Mouse (Mus musculus) cortical plate, adult 2 months (tissue): Measurements from ENCODE around the gene Gm39566. TPM values are rescaled to one million over a fixed set of nuclear protein-coding genes. Genes with fewer than 3 reads are reported as not detected.
A peak's percentile ranks its signal among the peaks of the same experiment; 100 is the strongest.

Experiments used
- H3K27ac ChIP-seq: fragments of 200-500 bp; 2 replicates; pipeline ENCODE4 v1.5.1; 2012; ENCODE audit warnings: low read length, control low read depth, inconsistent platforms; ENCODE audit not compliant: insufficient read depth
- H3K4me1 ChIP-seq: fragments of 200-500 bp; 2 replicates; pipeline ENCODE4 v1.6.1; 2011; ENCODE audit warnings: low read length; ENCODE audit not compliant: control insufficient read depth, insufficient read depth
- H3K4me3 ChIP-seq: fragments of 200-500 bp; 2 replicates; pipeline ENCODE4 v1.5.1; 2011; ENCODE audit warnings: mild to moderate bottlenecking, low read length, control low read depth; ENCODE audit not compliant: insufficient read depth
- CTCF ChIP-seq: fragments of 200-500 bp; IDR thresholded peaks from 2 replicates; pipeline ENCODE4 v1.5.1; 2011; ENCODE audit warnings: mild to moderate bottlenecking, control low read depth, low read length; ENCODE audit not compliant: insufficient read depth; ENCODE audit errors: extremely low read depth
- POLR2A ChIP-seq: fragments of 200-500 bp; IDR thresholded peaks from 2 replicates; pipeline ENCODE4 v1.6.1; 2011; ENCODE audit warnings: mild to moderate bottlenecking, low read length, control low read depth; ENCODE audit not compliant: insufficient read depth; ENCODE audit errors: extremely low read depth
- polyA plus RNA-seq: library from polyadenylated mRNA; depleted of rRNA; stranded (reverse); fragments of >200 nt; gene quantifications from 2 replicates; pipeline ENCODE4 v1.2.3, GENCODE M21; 2012

The Gm39566 gene
- polyA plus RNA-seq, 1 experiment, result not detected

DNA sequence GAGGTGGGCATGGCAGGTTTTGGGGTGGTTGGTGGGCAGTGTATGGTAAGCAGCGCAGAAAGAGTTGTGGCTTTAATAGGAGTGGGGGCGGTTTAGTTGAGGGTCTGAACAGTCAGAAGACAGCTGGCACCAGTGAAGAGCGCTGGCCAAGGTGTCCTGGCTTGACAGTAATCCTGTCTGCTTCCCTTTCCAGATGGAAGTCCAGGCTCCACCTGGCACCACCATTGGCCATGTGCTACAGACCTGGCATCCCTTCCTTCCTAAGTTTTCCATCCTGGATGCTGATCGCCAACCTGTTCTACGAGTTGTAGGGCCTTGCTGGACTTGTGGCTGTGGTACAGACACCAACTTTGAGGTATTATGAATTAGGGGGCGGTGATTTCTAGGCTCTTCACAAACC, 32.9 kb upstream of the Gm39566 start:
- no peaks in the 10 kb centered on the region for H3K4me1 ChIP-seq
- H3K4me3 ChIP-seq, result no peak overlapping the region
- H3K27ac ChIP-seq, result no peak overlapping the region
- TF ChIP-seq CTCF, result no peak
- no peak for TF ChIP-seq POLR2A

DNA sequence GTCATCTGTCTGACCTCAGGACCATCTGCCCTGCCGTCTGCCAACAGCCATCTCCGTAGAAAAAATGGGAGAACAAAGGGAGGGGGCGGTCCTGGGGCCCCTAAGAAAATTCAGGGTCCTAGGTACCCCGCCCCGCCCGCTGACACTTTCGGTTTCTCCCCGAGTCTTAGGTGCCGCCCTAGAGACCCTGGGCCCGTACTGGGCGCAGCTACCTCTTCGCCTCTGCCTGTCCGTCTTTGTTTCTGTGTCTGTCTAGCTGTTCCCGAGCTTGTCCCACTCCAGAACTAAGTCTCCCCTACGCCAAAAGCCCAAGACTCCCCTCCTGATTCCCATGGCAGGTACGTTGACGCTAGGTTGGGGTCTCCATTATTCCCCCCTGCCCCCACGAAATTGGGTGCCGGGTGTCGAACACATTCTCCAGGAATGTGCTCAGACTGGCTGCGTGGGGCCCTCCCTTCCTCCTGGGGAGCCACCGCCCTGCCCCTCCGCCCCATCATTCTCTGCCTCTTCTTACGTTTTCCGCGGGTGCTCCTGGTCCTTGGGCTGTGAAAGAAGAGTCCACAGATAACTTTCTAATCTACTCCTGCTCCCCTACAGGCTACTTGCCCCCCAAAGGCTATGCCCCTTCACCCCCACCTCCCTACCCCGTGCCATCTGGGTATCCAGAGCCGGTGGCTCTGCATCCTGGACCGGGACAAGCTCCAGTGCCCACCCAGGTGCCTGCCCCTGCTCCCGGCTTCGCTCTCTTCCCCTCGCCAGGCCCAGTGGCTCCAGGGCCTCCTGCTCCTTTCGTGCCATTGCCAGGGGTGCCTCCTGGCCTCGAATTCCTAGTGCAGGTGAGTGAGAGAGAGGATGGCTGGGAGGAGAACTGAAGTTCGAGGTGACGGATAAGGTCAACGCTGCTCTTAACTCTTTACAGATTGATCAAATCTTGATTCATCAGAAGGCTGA, 31.9 kb upstream of the Gm39566 start:
- peak overlapping the region; percentile 59 for H3K4me3 ChIP-seq
- H3K4me1 ChIP-seq, result no peaks in the 10 kb centered on the region
- TF ChIP-seq CTCF, result no peak
- no peak for TF ChIP-seq POLR2A
- H3K27ac ChIP-seq, result no peak overlapping the region

DNA sequence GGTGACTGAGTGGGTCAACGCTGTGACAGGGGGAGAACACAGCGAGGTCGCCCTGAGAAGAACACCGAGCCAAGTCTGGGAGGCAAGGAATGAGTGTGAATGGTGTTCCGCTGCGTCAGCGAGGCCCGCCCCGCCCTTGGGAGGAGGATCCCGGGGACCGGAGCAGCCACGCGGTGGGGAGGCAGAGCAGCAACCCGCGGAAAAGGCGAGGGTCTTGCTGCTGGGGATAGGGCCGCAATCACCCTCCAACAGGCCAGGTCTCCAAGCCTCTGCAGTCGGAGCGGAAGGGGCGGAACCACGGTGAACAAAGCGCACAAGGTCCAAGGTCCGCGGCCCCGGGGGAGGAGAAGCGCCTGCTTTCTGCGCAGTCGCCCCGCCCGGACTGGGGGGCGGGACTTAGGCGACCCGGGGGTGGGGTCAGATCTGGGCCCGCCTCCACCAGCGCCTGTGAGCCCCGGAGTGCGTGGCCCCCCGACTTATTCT, 31.1 kb upstream of the Gm39566 start, which contains the start of gene Plscr3:
TSS of gene Plscr3 (plus strand) at position 179 of the 483 bp plus-strand sequence.
- TF ChIP-seq POLR2A (peak; percentile 59; the same call in 1 of the 2 replicates), CTCF (no peak)
- Histone ChIP-seq H3K4me3 (peak within 1 kb of the TSS; percentile 59), H3K4me1 (no peaks in the 10 kb centered on the region), H3K27ac (peak within 1 kb of the TSS; percentile 53)

DNA sequence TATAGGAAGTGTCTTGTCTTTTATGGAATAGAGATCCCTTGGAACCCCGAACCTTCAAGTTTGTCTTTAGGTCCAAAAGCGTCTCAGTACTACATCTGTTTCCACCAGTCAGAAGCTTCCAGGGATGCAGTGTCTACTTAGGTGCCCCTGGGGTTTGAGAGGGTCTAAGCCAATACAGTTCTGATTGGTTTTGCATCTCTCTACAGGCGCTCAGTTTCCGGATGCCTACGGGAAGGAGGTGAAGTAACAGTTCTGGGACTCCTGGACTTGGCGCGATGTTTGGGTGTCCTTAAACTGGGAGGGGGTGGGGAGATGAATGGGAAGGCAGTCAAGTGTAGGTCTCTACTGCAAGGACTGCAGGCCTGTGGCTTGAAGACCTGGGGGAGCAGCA, 23.6 kb upstream of the Gm39566 start:
- Histone ChIP-seq H3K4me1 (peaks cover 1% of the 10 kb centered on the region), H3K4me3 (peak overlapping the region; percentile 76), H3K27ac (peak overlapping the region; percentile 36; the same call in 1 of the 2 replicates)
- no peak for TF ChIP-seq CTCF
- TF ChIP-seq POLR2A, result no peak

DNA sequence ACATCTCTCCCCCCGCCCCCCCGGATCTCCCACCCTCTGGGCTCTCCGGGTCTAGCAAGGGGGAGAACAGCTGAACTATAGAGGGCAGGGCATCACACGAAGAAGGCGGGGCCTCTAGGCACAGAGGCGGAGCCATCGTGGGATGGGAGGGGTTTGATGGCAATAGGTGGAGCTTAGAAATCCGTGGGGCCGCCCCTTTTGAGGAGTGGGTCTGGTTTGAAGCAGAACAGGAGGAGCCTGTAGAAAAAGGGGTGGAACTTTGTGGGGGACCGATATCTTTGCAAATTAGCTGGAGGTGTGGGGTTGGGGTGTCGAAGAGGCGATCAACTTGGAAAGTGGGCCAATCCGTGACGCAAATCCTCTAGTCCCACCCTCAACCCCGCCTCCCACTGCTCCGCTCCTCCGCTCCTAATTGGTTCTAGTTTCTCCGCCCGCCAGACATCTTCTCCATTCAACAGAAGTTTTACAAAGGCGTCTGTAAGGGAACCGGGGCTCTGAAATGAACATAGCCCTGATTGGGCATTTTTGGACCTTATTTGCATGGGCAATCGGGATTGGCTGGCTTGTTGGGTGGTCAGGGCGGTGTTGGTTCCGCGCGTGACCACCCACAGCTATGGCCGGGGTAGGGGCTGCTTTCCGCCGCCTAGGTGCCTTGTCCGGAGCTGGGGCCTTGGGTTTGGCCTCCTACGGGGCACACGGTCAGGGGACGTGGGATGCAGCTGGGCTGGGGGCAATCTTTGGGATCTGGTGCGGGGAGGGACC, 23.0 kb upstream of the Gm39566 start, which contains the start of gene Tmem256:
TSS of gene Tmem256 (plus strand) at position 563 of the 762 bp plus-strand sequence.
- TF ChIP-seq CTCF (no peak), POLR2A (peak; percentile 60)
- H3K27ac ChIP-seq, result peak within 1 kb of the TSS; percentile 36

DNA sequence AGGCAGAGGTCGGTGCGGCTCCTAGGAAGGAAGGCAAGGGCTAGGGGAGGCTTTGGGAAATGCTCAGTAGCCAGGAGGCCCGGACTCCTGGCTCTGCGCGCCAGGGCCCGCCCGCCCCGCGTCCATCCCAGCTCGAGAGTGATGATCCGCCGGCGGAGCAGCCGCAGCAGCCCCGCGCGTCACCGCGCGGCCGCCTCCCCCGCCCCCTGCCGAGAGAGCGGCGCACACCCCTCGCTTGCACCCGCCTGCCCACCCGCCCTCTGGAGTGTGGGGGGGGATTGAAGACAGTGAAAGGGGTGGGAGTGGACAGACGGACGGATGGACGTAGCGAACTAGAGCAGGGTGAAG, 22.5 kb upstream of the Gm39566 start, which contains the start of gene Nlgn2:
TSS of gene Nlgn2 (minus strand) at position 181 of the 348 bp plus-strand sequence.
- Histone ChIP-seq H3K4me3 (peak within 1 kb of the TSS; percentile 76), H3K4me1 (peaks cover 4% of the 10 kb centered on the region), H3K27ac (peak within 1 kb of the TSS; percentile 78)
- TF ChIP-seq POLR2A, result peak; percentile 43; the same call in 1 of the 2 replicates
- no peak for TF ChIP-seq CTCF

More for the DNA sequence above, 23.0 kb upstream of the Gm39566 start, which contains the start of gene Tmem256:
- Histone ChIP-seq H3K4me1 (peaks cover 4% of the 10 kb centered on the region), H3K4me3 (peak within 1 kb of the TSS; percentile 76)

DNA sequence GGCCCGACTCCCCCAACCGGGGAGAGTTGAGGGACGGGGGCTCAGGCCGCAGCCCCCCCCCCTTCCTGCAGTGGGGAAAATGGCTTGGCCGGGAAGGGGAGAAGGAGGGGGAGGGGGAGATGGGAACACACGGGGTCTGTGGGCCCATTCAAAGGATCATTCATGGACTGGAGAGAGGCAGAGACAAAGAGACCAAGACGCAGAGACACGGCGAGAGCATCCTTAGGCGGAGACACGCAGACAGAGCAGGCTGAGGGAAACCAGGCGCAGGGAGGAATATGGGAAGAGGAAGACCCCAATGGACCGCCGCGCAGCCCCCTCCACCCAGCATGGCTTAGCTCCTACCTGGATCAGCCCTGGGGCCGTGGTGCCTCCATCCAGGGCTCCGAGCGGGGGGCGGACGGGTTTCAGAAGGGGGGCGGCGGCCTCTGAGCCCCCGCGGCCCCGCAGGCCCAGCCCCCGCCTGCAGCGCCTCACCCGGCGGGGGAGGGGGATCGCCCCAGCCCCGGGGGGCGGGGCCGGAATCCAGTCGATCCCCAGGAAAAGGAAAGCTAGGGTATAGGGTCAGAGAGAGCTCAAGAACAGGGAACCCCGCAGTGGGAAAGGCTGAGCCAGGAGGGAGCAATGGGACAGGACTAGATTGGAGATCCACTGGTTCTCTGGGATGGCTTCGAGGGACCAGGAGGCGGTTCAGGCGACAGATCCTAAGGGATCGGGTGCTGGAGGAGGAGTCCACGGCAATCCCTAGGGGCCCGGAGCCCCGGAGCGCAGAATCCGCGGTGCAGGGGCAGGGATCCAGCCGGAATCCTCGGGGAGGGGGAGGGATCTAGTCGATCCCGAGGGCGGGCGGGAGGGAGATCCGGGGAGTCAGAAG, 21.8 kb upstream of the Gm39566 start:
- TF ChIP-seq POLR2A (no peak), CTCF (no peak)
- Histone ChIP-seq H3K4me1 (peaks cover 6% of the 10 kb centered on the region), H3K4me3 (peak overlapping the region; percentile 76)

DNA sequence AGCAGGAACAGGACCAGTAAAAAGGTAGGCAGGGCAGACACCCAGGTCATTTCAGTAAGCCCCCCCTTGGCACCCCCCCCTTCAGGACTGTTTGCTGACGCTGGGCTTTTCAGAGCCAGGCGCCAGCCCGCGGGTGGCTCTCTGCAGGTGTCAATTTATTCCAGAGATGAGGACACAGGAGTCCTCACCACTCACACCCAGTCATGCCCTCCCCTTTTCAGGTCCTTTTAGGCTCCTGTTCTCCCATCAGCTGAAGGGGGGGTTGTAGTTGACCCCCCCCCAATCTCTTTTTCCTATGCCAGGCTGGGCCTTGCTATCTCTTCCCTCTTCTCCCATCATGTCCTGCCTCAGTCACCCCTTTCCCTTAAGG, 20.9 kb upstream of the Gm39566 start:
- no peak overlapping the region for H3K27ac ChIP-seq
- TF ChIP-seq POLR2A, result no peak
- TF ChIP-seq CTCF, result no peak
- H3K4me1 ChIP-seq, result peaks cover 6% of the 10 kb centered on the region
- peak overlapping the region; percentile 76 for H3K4me3 ChIP-seq

More for the DNA sequence above, 21.8 kb upstream of the Gm39566 start:
- peak overlapping the region; percentile 78 for H3K27ac ChIP-seq
